Comparison of ENCODE assay signal across 13 mouse cellular contexts in the genomic region with DNA sequence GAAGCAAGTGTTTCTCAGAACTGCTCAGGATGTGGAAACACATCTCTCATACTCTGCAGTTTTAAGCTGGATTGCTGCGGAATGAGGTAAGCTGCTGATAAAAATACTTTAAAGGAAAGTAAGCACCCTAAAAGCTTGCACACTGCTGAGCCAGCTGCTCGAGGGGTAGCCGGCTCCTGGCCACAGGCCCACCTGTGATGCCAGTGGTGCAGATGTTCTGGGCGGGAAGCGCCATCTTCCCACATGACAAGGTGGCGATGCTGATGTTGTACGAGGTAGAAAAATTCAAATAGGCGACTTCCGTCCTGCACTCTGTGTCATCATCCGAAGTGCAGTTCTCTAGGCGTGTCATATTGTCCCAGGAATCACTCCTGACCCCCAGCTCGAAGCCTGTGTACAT.
"Had no signal": no experiment of that assay in that cellular context is flagged by ENCODE, and none has a peak within 500 bp of the region (broad histone marks: within the 10 kb centered on the region; RNA-seq: fewer than 3 reads in every experiment).

No protein-coding gene starts in this region.

- ATAC-seq: intestine, embryonic 16.5 days had no signal

- DNase-seq: kidney, adult 18-20 months; kidney, adult 9 months; kidney, postnatal 36 days; layer of hippocampus, postnatal 36 days; liver, embryonic 13.5 days; lung, adult 2 months; lung, postnatal 14 days; lung, postnatal 4 days; midbrain, embryonic 14.5 days; right cerebral cortex, adult 18-20 months; right cerebral cortex, postnatal 14 days; right cerebral cortex, postnatal 4 days had no signal
